In the genomic region with DNA sequence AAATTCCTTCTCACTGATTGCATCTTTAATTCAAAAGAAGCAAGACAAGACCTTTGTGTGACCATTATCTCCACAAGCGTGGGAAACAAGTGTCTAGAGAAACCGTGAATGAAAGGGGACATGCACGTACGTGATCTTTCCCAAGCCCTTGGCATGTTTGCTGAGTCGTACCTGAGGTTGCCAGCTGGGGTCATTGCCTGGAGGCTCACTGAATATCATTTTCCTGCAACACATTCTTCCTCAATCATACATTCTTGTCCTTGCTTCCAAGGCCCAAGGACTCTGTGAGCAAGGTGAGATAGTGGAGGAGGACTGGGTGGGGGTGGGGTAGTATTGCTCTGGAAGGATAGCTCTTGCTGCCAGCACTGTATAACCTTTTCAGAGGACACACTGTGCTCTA, we compare ENCODE assay signal across 25 mouse cellular contexts.
"Had no signal": no experiment of that assay in that cellular context is flagged by ENCODE, and none has a peak within 500 bp of the region (broad histone marks: within the 10 kb centered on the region; RNA-seq: fewer than 3 reads in every experiment).

No protein-coding gene starts in this region.

- H3K9ac ChIP-seq: limb, embryonic 13.5 days; liver, embryonic 12.5 days; liver, embryonic 15.5 days; lung, embryonic 15.5 days; midbrain, embryonic 13.5 days; neural tube, embryonic 15.5 days; stomach, embryonic 15.5 days had no signal

- H3K27me3 ChIP-seq: limb, embryonic 13.5 days; liver, embryonic 12.5 days; liver, embryonic 15.5 days; lung, embryonic 15.5 days; neural tube, embryonic 15.5 days; stomach, embryonic 15.5 days had no signal

- H3K4me3 ChIP-seq: layer of hippocampus, adult 2 months; limb, embryonic 10.5 days; limb, embryonic 13.5 days; liver, embryonic 12.5 days; liver, embryonic 15.5 days; lung, embryonic 15.5 days; megakaryocyte, embryonic 14.5 days; midbrain, embryonic 10.5 days; midbrain, embryonic 13.5 days; myocyte; neural tube, embryonic 15.5 days; stomach, embryonic 15.5 days had no signal

- H3K9me3 ChIP-seq: limb, embryonic 10.5 days; limb, embryonic 13.5 days; liver, embryonic 12.5 days; liver, embryonic 15.5 days; lung, embryonic 15.5 days; megakaryocyte, embryonic 14.5 days; midbrain, embryonic 10.5 days; midbrain, embryonic 13.5 days; neural tube, embryonic 15.5 days; stomach, embryonic 15.5 days had no signal

- DNase-seq: layer of hippocampus, adult 9-11 months; liver; lung, adult 18-20 months; lung, postnatal 10 days; lung, postnatal 36 days; retina, postnatal 1 day; right cerebral cortex, postnatal 25 days; spleen, adult 18-20 months; thymus, postnatal 25 days had no signal

- H3K27ac ChIP-seq: hindbrain, postnatal 0 days; layer of hippocampus, adult 2 months; limb, embryonic 10.5 days; limb, embryonic 13.5 days; liver, embryonic 12.5 days; liver, embryonic 15.5 days; lung, embryonic 15.5 days; midbrain, embryonic 10.5 days; midbrain, embryonic 13.5 days; neural tube, embryonic 15.5 days; stomach, embryonic 15.5 days had no signal

- H3K4me1 ChIP-seq: liver, embryonic 12.5 days; liver, embryonic 15.5 days; lung, embryonic 15.5 days; midbrain, embryonic 13.5 days; neural tube, embryonic 15.5 days; stomach, embryonic 15.5 days had no signal

- H3K36me3 ChIP-seq: limb, embryonic 10.5 days; limb, embryonic 13.5 days; liver, embryonic 12.5 days; liver, embryonic 15.5 days; lung, embryonic 15.5 days; midbrain, embryonic 10.5 days; midbrain, embryonic 13.5 days; neural tube, embryonic 15.5 days; stomach, embryonic 15.5 days had no signal

- H3K4me2 ChIP-seq: limb, embryonic 13.5 days; liver, embryonic 12.5 days; liver, embryonic 15.5 days; lung, embryonic 15.5 days; midbrain, embryonic 13.5 days; neural tube, embryonic 15.5 days; stomach, embryonic 15.5 days had no signal

- ATAC-seq: hindbrain, postnatal 0 days; inflammation-experienced regulatory T-cells, adult 6 months; intestine, embryonic 16.5 days; liver, embryonic 12.5 days; midbrain, embryonic 13.5 days; midbrain, embryonic 16.5 days had no signal
